Mouse (Mus musculus) spleen, postnatal 0 days (tissue): ENCODE data around the gene Fgf11. TPM values are rescaled to one million over a fixed set of nuclear protein-coding genes. Genes with fewer than 3 reads are reported as not detected.

ENCODE experiments used
- polyA plus RNA-seq: library from polyadenylated mRNA; unstranded; fragments of >200 nt; fragmentation: Nextera tagmentation; extraction: Ambion mirVana; gene quantifications from 2 replicates; pipeline ENCODE4 v1.2.1, GENCODE M21; 2015

Gene Fgf11
- polyA plus RNA-seq, result 0.33 and 0.36 TPM in 2 replicates

DNA sequence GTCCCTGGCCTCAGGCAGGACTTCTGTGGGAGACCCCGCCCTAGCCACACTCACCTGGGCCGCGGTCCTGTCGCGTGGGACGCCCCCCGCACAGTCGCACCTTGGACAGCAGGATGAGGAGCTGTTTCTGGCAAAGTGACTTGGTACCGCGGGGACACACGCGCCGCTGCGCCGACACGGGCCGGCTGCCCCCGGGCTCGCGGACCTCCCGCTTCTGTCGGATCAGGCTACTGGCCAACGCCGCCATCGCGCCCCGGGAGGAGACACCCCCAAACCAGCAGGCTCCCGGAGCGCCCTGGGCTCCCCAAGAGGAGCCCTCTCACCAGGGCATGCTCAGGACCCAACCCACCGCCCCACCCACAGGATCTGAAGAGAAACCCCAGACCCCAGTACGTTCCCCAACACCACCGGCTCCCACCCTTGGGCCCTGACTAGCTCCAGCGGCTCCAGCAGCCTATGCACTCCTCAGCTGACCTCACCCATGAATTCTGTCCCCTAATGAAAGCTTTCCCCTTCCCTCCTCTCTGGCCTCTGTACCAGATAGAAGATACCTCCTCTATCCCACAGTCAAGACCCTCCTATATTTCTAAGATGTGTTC lies at the start of gene Fgf11:
Gene Fgf11, minus strand, starts transcription at position 479 of the 599 bp plus-strand sequence.

DNA sequence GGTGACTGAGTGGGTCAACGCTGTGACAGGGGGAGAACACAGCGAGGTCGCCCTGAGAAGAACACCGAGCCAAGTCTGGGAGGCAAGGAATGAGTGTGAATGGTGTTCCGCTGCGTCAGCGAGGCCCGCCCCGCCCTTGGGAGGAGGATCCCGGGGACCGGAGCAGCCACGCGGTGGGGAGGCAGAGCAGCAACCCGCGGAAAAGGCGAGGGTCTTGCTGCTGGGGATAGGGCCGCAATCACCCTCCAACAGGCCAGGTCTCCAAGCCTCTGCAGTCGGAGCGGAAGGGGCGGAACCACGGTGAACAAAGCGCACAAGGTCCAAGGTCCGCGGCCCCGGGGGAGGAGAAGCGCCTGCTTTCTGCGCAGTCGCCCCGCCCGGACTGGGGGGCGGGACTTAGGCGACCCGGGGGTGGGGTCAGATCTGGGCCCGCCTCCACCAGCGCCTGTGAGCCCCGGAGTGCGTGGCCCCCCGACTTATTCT lies 44.6 kb upstream of the Fgf11 start, which contains the start of gene Plscr3:
Gene Plscr3, plus strand, starts transcription at position 179 of the 483 bp plus-strand sequence.

GRCm38 (mm10) chr11:69837952-69838713 lies 36.5 kb upstream of the Fgf11 start, which contains the start of gene Tmem256:
Gene Tmem256, plus strand, starts transcription at chr11:69838514.

GRCm38 (mm10) chr11:69837604-69837951 lies 35.9 kb upstream of the Fgf11 start, which contains the start of gene Nlgn2:
Gene Nlgn2, minus strand, starts transcription at chr11:69837784.

GRCm38 (mm10) chr11:69822080-69822479 lies 20.4 kb upstream of the Fgf11 start, which contains the start of gene Spem1:
Gene Spem1, minus strand, starts transcription at chr11:69822180.

GRCm38 (mm10) chr11:69818365-69818764 lies 16.7 kb upstream of the Fgf11 start, which contains the start of gene Spem2:
Gene Spem2, minus strand, starts transcription at chr11:69818465.

DNA sequence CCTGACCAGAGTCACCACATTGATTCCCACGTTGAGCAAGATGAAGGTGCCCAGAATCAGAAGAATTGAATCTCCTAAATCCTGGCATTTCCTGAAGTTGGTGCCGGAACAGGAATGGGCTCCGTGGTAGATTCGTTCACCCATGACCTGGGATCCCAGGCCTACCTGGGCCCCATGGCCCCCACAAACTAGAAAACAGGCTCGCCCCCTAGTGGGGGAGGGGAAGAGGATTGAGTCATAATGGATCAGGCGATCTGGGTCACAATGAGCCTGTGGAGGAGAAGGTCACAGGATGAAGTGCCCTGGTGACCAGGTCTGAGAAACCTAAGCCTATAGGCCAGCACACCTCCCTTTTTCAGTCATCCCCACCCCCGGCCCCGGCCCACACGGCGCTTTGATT lies 13.5 kb upstream of the Fgf11 start, which contains the start of gene Gm39566:
Gene Gm39566, minus strand, starts transcription at position 144 of the 400 bp plus-strand sequence.

DNA sequence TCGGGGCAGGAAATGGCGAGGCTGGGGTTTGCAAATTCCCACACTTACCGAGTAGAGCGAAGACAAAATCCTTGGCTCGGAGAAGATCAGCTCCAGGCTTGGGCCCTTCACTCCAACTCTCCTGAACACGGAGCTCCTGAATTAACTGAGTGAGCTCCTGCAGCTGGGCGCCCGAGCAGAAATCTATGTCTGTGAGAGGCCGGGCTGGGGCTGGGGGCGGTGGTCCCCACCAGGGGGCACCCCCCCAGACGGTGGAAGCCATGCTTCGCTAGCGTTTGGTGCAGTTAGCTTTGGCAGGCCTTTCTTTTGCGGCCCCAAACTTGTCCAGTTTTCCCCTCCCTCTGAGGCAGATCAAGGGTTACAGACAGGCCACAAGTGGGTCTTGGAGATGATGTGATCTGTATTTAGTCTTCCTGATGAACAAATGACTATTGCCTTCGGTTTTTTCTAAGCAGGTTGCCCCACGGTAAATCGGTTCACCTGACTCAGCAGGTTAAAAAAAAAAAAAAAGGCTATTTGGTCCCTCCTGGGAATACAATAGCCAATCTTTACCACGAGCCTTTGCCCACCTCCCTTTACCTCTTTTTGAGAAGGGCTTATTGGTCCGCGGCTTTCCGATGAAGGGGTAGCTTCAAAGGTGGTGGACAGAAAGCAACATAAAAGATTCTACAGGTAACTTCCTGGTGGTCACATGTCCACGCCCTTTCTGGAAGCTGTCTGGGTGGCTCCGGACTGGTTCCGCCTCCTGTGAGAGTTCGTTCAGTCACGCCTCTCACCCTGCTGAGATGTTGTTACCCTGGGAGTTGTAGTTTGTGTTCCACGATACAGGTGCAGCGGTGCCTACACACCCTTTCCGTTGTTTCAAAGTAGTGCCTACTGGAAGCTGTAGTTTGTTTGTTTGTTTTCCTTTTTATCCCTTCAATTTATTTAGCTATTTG lies 3.6 kb upstream of the Fgf11 start, which contains the start of gene Tmem102:
Gene Tmem102, minus strand, starts transcription at position 653 of the 938 bp plus-strand sequence.

GRCm38 (mm10) chr11:69795168-69795982 lies 6.3 kb downstream of the Fgf11 start, which contains the start of gene Chrnb1:
Gene Chrnb1, minus strand, starts transcription at chr11:69795943.

GRCm38 (mm10) chr11:69765221-69766125 lies 36.2 kb downstream of the Fgf11 start, which contains the start of gene Zbtb4:
Gene Zbtb4, plus strand, starts transcription at chr11:69765912.

GRCm38 (mm10) chr11:69761868-69762267 lies 39.8 kb downstream of the Fgf11 start, which contains the start of gene Slc35g3:
Gene Slc35g3, minus strand, starts transcription at chr11:69761968.

DNA sequence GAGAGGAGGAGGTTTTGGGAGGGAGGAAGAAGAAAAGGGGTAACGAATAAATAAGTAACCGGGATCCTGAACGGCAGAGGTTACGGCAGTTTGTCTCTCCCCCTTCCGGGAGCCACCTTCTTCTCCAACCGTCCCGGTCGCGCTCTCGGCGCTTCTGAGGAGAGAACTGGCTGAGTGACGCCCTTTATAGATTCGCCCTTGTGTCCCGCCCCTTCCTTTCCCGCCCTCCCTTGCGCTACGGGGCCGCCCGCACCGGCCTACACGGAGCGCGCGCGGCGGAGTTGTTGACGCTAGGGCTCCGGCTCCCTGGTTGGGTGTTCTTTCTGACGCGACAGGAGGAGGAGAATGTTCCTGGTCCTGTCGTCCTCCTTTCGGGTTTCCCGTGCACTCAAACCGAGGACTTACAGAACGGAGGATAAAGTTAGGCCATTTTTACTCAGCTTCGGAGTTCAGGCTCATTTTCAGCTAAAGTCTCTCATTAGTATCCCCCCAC lies 43.1 kb downstream of the Fgf11 start, which contains the start of gene Polr2a:
Gene Polr2a, minus strand, starts transcription at position 160 of the 493 bp plus-strand sequence.

Other genes starting within 250 kb of the Fgf11 start
- 1.1 and 1.8 TPM in 2 replicates for gene Efnb3, start 241.7 kb downstream of the Fgf11 start, polyA plus RNA-seq
- 19.3 and 21.3 TPM in 2 replicates for gene Wrap53, start 221.6 kb downstream of the Fgf11 start, polyA plus RNA-seq
- gene Trp53, start 221.5 kb downstream of the Fgf11 start, polyA plus RNA-seq, result 80.6 and 88.9 TPM in 2 replicates
- gene Atp1b2, start 195.9 kb downstream of the Fgf11 start, polyA plus RNA-seq, result 20.4 and 20.8 TPM in 2 replicates
- gene Shbg, start 184.0 kb downstream of the Fgf11 start, polyA plus RNA-seq, result not detected in 2 replicates
- 7.3 and 7.9 TPM in 2 replicates for gene Sat2, start 179.8 kb downstream of the Fgf11 start, polyA plus RNA-seq
- 11.5 and 12.6 TPM in 2 replicates for gene Fxr2, start 168.9 kb downstream of the Fgf11 start, polyA plus RNA-seq
- 0.19 and 0.25 TPM in 2 replicates for gene Sox15, start 146.5 kb downstream of the Fgf11 start, polyA plus RNA-seq
- 44.5 and 46.1 TPM in 2 replicates for gene Mpdu1, start 139.2 kb downstream of the Fgf11 start, polyA plus RNA-seq
- gene Cd68, start 135.7 kb downstream of the Fgf11 start, polyA plus RNA-seq, result 25.2 and 39.1 TPM in 2 replicates
- 272 and 275 TPM in 2 replicates for gene Eif4a1, start 129.4 kb downstream of the Fgf11 start, polyA plus RNA-seq
- gene Senp3, start 119.8 kb downstream of the Fgf11 start, polyA plus RNA-seq, result 37.0 and 38.4 TPM in 2 replicates
- 0.64 and 0.78 TPM in 2 replicates for gene Tnfsf13, start 116.1 kb downstream of the Fgf11 start, polyA plus RNA-seq
- gene Tnfsf12, start 106.0 kb downstream of the Fgf11 start, polyA plus RNA-seq, result 4.4 and 5.2 TPM in 2 replicates
- 2.1 and 2.8 TPM in 2 replicates for gene Tnfsfm13, start 105.8 kb downstream of the Fgf11 start, polyA plus RNA-seq
- 15.2 and 15.8 TPM in 2 replicates for gene Polr2a, start 43.2 kb downstream of the Fgf11 start, polyA plus RNA-seq
- 0.07 and 0.08 TPM in 2 replicates for gene Slc35g3, start 39.9 kb downstream of the Fgf11 start, polyA plus RNA-seq
- 1.3 and 1.9 TPM in 2 replicates for gene Zbtb4, start 35.9 kb downstream of the Fgf11 start, polyA plus RNA-seq
- 0.99 and 1.5 TPM in 2 replicates for gene Chrnb1, start 5.9 kb downstream of the Fgf11 start, polyA plus RNA-seq
- 0.30 and 0.68 TPM in 2 replicates for gene Tmem102, start 3.8 kb upstream of the Fgf11 start, polyA plus RNA-seq
- gene Gm39566, start 13.4 kb upstream of the Fgf11 start, polyA plus RNA-seq, result not detected in 2 replicates
- not detected in 2 replicates for gene Spem2, start 16.6 kb upstream of the Fgf11 start, polyA plus RNA-seq
- 0.12 TPM in 1 of 2 replicates, not detected in the other for gene Spem1, start 20.3 kb upstream of the Fgf11 start, polyA plus RNA-seq
- 2.6 and 3.1 TPM in 2 replicates for gene Nlgn2, start 35.9 kb upstream of the Fgf11 start, polyA plus RNA-seq
- 337 and 343 TPM in 2 replicates for gene Tmem256, start 36.7 kb upstream of the Fgf11 start, polyA plus RNA-seq
- gene Plscr3, start 44.5 kb upstream of the Fgf11 start, polyA plus RNA-seq, result 45.7 and 56.8 TPM in 2 replicates
- 0.56 and 0.91 TPM in 2 replicates for gene Tnk1, start 56.9 kb upstream of the Fgf11 start, polyA plus RNA-seq
- not detected in 2 replicates for gene Tmem95, start 76.2 kb upstream of the Fgf11 start, polyA plus RNA-seq
- gene Kctd11, start 79.5 kb upstream of the Fgf11 start, polyA plus RNA-seq, result 2.3 and 3.1 TPM in 2 replicates
- 15.3 and 21.3 TPM in 2 replicates for gene Acap1, start 93.7 kb upstream of the Fgf11 start, polyA plus RNA-seq
- 2.2 and 2.6 TPM in 2 replicates for gene 2810408A11Rik, start 99.1 kb upstream of the Fgf11 start, polyA plus RNA-seq
- 3.2 and 3.4 TPM in 2 replicates for gene Neurl4, start 99.2 kb upstream of the Fgf11 start, polyA plus RNA-seq
- 104 and 116 TPM in 2 replicates for gene Gps2, start 112.0 kb upstream of the Fgf11 start, polyA plus RNA-seq
- gene Eif5a, start 120.1 kb upstream of the Fgf11 start, polyA plus RNA-seq, result 1,453 and 1,558 TPM in 2 replicates
- 0.12 and 0.53 TPM in 2 replicates for gene Ybx2, start 133.9 kb upstream of the Fgf11 start, polyA plus RNA-seq
- gene Slc2a4, start 146.3 kb upstream of the Fgf11 start, polyA plus RNA-seq, result 19.1 and 22.0 TPM in 2 replicates
- 0.98 and 1.6 TPM in 2 replicates for gene Cldn7, start 162.9 kb upstream of the Fgf11 start, polyA plus RNA-seq
- gene Ctdnep1, start 179.3 kb upstream of the Fgf11 start, polyA plus RNA-seq, result 20.7 and 22.4 TPM in 2 replicates
- 69.4 and 73.0 TPM in 2 replicates for gene Elp5, start 180.7 kb upstream of the Fgf11 start, polyA plus RNA-seq
- gene Gabarap, start 189.3 kb upstream of the Fgf11 start, polyA plus RNA-seq, result 318 and 353 TPM in 2 replicates
- 26.6 and 35.9 TPM in 2 replicates for gene Phf23, start 193.9 kb upstream of the Fgf11 start, polyA plus RNA-seq
- 6.9 and 10.2 TPM in 2 replicates for gene Dvl2, start 198.7 kb upstream of the Fgf11 start, polyA plus RNA-seq
- gene Acadvl, start 213.6 kb upstream of the Fgf11 start, polyA plus RNA-seq, result 58.3 and 59.1 TPM in 2 replicates
- 1.5 and 3.1 TPM in 2 replicates for gene Dlg4, start 215.1 kb upstream of the Fgf11 start, polyA plus RNA-seq